Mouse (Mus musculus): ENCODE measurements at regions not wholly inside any gene's neighbourhood (a gene's known extent, or its start where the extent isn't known, plus 50 kb on each side); places are given as distances from the start of the nearest gene placed in this dataset. TPM values are rescaled to one million over a fixed set of nuclear protein-coding genes. Genes with fewer than 3 reads are reported as not detected.

GRCm38 (mm10) chr4:67698438-67698837, 871.1 kb downstream of the Tlr4 start:
- no peaks in the 10 kb centered on the region for H3K9me3 ChIP-seq
- H3K27me3 ChIP-seq (replicated peaks; ENCODE audit: low read depth, poor library complexity, severe bottlenecking) = no peaks in the 10 kb centered on the region
- DNase-seq (ENCODE audit: low spot score) = no peak
- H3K4me1 ChIP-seq = no peaks in the 10 kb centered on the region
- H3K36me3 ChIP-seq (replicated peaks) = no peaks in the 10 kb centered on the region
- no peak overlapping the region for H3K4me3 ChIP-seq
- H3K27ac ChIP-seq (replicated peaks) = no peak overlapping the region

Small RNAs in the stretch of these regions (microRNA-seq; reads per million reads assigned to microRNA genes)
- not detected for gene Gm44497

Measured in embryonic facial prominence, embryonic 10.5 days (tissue).